Mouse (Mus musculus) C2C12 (cell line): ENCODE results near the gene Zcchc8.
A peak's percentile ranks its signal among the peaks of the same experiment; 100 is the strongest.

Experiments used
- CTCF ChIP-seq: IDR thresholded peaks from one replicate; pipeline ENCODE4 v1.5.1; 2011; ENCODE audit not compliant: control insufficient read depth, insufficient read depth, insufficient read length
- FOSL1 ChIP-seq: IDR thresholded peaks from one replicate; pipeline ENCODE4 v1.8.0; 2011; ENCODE audit warnings: mild to moderate bottlenecking, low read length; ENCODE audit not compliant: poor library complexity, insufficient read depth, severe bottlenecking
- MAX ChIP-seq: IDR thresholded peaks from one replicate; pipeline ENCODE4 v1.6.1; 2011; ENCODE audit warnings: mild to moderate bottlenecking, control low read depth
- MYOG ChIP-seq: IDR thresholded peaks from one replicate; pipeline ENCODE4 v1.6.1; 2011; ENCODE audit not compliant: control insufficient read depth, insufficient read length; ENCODE audit errors: extremely low read depth
- USF1 ChIP-seq: IDR thresholded peaks from one replicate; pipeline ENCODE4 v1.6.1; 2011; ENCODE audit warnings: low read depth, mild to moderate bottlenecking, control low read depth, moderate library complexity

- no peak for TF ChIP-seq MAX
- TF ChIP-seq CTCF, result peak; percentile 55
- TF ChIP-seq FOSL1, result no peak
- TF ChIP-seq MYOG, result no peak
- no peak for TF ChIP-seq USF1
Observed at GRCm38 (mm10) chr5:123699198-123699597, 21.7 kb downstream of the Zcchc8 start.
